Mouse (Mus musculus): ENCODE results near the gene Tcte2. TPM values are rescaled to one million over a fixed set of nuclear protein-coding genes. Genes with fewer than 3 reads are reported as not detected.
"Not testable (repeated sequence)": the region's sequence is repeated elsewhere in the genome, so short reads cannot be mapped to it uniquely, and the experiment has no call there.

The Tcte2 gene
- polyA plus RNA-seq, 1 experiment, result 0.71 TPM

- H3K36me3 ChIP-seq (ENCODE audit: control insufficient read depth, insufficient read depth, low read length), result no peaks in the 10 kb centered on the region
- WGBS, result 92% methylated on average over 6 of the region's 6 CpGs
- no peaks in the 10 kb centered on the region for H3K27me3 ChIP-seq (ENCODE audit: control insufficient read depth, insufficient read depth, low read length)
Measured at GRCm38 (mm10) chr17:13681126-13681525, 80.5 kb downstream of the Tcte2 start.

GRCm38 (mm10) chr17:13680318-13680717 is 81.3 kb downstream of the Tcte2 start:
- DNase-seq, result no peak
- H3K27ac ChIP-seq (ENCODE audit: control insufficient read depth, insufficient read depth, low read length), result no peak overlapping the region
- no peak for TF ChIP-seq CTCF (IDR thresholded peaks at IDR 0.05; ENCODE audit: borderline replicate concordance, control insufficient read depth, extremely low read depth, insufficient read depth, low read length, poor library complexity)
- no peak for TF ChIP-seq POLR2A (IDR thresholded peaks at IDR 0.05; ENCODE audit: control insufficient read depth, extremely low read depth, insufficient read depth, low read length, poor library complexity)
- no peaks in the 10 kb centered on the region for H3K36me3 ChIP-seq (ENCODE audit: control insufficient read depth, insufficient read depth, low read length)
- H3K4me3 ChIP-seq (ENCODE audit: control insufficient read depth, insufficient read depth, low read length), result no peak overlapping the region
- 73% methylated on average over 4 of the region's 4 CpGs for WGBS
- peaks cover 25% of the 10 kb centered on the region for H3K4me1 ChIP-seq (replicated peaks; ENCODE audit: control insufficient read depth, insufficient read depth, low read length)
- no peaks in the 10 kb centered on the region for H3K27me3 ChIP-seq (ENCODE audit: control insufficient read depth, insufficient read depth, low read length)

More at GRCm38 (mm10) chr17:13681126-13681525, 80.5 kb downstream of the Tcte2 start:
- H3K4me3 ChIP-seq (ENCODE audit: control insufficient read depth, insufficient read depth, low read length), result no peak overlapping the region
- no peak for TF ChIP-seq POLR2A (IDR thresholded peaks at IDR 0.05; ENCODE audit: control insufficient read depth, extremely low read depth, insufficient read depth, low read length, poor library complexity)
- TF ChIP-seq CTCF (IDR thresholded peaks at IDR 0.05; ENCODE audit: borderline replicate concordance, control insufficient read depth, extremely low read depth, insufficient read depth, low read length, poor library complexity), result no peak
- H3K27ac ChIP-seq (ENCODE audit: control insufficient read depth, insufficient read depth, low read length), result no peak overlapping the region
- no peak for DNase-seq
- peaks cover 25% of the 10 kb centered on the region for H3K4me1 ChIP-seq (replicated peaks; ENCODE audit: control insufficient read depth, insufficient read depth, low read length)

- Histone ChIP-seq H3K4me1 (replicated peaks; ENCODE audit: control insufficient read depth, insufficient read depth, low read length) (peaks cover 25% of the 10 kb centered on the region), H3K27ac (ENCODE audit: control insufficient read depth, insufficient read depth, low read length) (no peak overlapping the region), H3K36me3 (ENCODE audit: control insufficient read depth, insufficient read depth, low read length) (no peaks in the 10 kb centered on the region), H3K27me3 (ENCODE audit: control insufficient read depth, insufficient read depth, low read length) (no peaks in the 10 kb centered on the region), H3K4me3 (ENCODE audit: control insufficient read depth, insufficient read depth, low read length) (no peak overlapping the region)
- no peak for DNase-seq
- 23% methylated on average over 6 of the region's 6 CpGs for WGBS
- TF ChIP-seq POLR2A (IDR thresholded peaks at IDR 0.05; ENCODE audit: control insufficient read depth, extremely low read depth, insufficient read depth, low read length, poor library complexity) (no peak), CTCF (IDR thresholded peaks at IDR 0.05; ENCODE audit: borderline replicate concordance, control insufficient read depth, extremely low read depth, insufficient read depth, low read length, poor library complexity) (no peak)
Measured at GRCm38 (mm10) chr17:13679725-13680124, 81.9 kb downstream of the Tcte2 start.

DNA sequence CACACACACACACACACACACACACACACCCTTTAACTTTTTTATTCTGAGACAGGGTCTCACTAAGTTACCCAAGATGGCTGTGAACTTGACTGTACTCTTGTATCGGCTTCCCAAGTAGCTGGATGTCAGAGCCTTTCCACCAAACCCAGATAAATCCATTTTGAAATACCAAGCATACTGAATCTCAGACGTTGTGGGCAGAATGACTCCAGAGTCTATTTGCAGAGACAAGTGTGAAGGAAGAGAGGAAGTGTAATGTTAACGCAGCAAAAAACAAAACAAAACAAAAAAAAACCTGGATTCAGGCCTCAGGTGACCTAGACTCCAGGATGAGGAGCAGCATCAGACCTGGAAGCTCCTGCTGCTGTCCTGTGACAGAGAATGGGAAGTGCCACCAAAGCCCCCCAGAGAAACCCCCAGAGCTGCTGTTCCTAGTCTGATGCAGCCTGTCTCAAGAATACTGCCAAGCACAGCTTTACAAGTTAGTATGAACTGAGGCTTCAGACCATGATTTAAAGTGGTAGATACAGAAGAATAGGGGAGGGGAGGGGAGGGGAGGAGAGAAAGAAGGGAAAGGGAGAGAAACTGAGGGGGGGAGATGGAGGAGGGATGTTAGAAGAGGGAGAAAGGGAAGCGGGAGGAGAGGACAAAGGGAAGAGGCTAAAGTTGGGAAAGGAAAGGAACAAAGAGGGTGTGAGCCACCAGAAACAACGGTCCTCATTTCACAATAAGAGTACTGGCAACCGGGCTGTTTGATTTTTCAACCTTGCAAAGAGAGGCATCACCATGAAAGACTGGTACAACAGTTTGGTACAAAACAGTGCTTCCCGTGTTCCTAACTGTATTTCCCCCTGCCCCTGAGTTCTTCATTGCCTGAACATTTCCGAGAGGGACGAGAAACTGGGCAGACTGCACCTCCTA is 84.1 kb downstream of the Tcte2 start:
- no peak for DNase-seq
- TF ChIP-seq CTCF (IDR thresholded peaks at IDR 0.05; ENCODE audit: borderline replicate concordance, control insufficient read depth, extremely low read depth, insufficient read depth, low read length, poor library complexity), result no peak
- no peak for TF ChIP-seq POLR2A (IDR thresholded peaks at IDR 0.05; ENCODE audit: control insufficient read depth, extremely low read depth, insufficient read depth, low read length, poor library complexity)
- Histone ChIP-seq H3K4me1 (replicated peaks; ENCODE audit: control insufficient read depth, insufficient read depth, low read length) (peaks cover 11% of the 10 kb centered on the region), H3K4me3 (ENCODE audit: control insufficient read depth, insufficient read depth, low read length) (no peak overlapping the region), H3K27ac (ENCODE audit: control insufficient read depth, insufficient read depth, low read length) (no peak overlapping the region), H3K36me3 (ENCODE audit: control insufficient read depth, insufficient read depth, low read length) (no peaks in the 10 kb centered on the region), H3K27me3 (ENCODE audit: control insufficient read depth, insufficient read depth, low read length) (no peaks in the 10 kb centered on the region)
- WGBS, result 71% methylated on average over 9 of the region's 9 CpGs

GRCm38 (mm10) chr17:13676099-13676498 is 85.5 kb downstream of the Tcte2 start:
- H3K4me3 ChIP-seq (ENCODE audit: control insufficient read depth, insufficient read depth, low read length); H3K27ac ChIP-seq (ENCODE audit: control insufficient read depth, insufficient read depth, low read length); H3K36me3 ChIP-seq (ENCODE audit: control insufficient read depth, insufficient read depth, low read length); H3K27me3 ChIP-seq (ENCODE audit: control insufficient read depth, insufficient read depth, low read length); H3K4me1 ChIP-seq (replicated peaks; ENCODE audit: control insufficient read depth, insufficient read depth, low read length); DNase-seq: not testable (repeated sequence)
- 92% methylated on average over 3 of the region's 3 CpGs for WGBS

DNA sequence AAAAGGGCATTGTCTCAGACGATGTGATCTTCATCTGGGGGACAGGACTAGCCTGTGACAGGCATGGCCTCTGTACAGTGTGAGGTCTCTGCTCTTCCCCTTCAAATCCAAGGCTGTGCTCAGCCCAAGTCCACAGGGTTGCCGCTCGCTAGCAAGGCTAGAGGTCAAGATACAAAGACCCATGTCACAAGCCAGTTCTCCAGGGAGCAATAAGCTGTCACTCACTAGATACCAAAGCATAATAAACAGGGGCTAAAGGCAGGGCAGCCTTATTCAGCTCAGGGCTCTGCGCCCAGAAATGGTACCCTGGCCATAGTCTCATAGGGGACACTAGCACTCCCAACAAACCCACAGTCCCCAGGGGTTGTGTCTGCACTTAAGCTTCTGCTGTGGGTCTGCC is 86.0 kb downstream of the Tcte2 start:
- Histone ChIP-seq H3K27ac (ENCODE audit: control insufficient read depth, insufficient read depth, low read length) (no peak overlapping the region), H3K27me3 (ENCODE audit: control insufficient read depth, insufficient read depth, low read length) (no peaks in the 10 kb centered on the region), H3K36me3 (ENCODE audit: control insufficient read depth, insufficient read depth, low read length) (no peaks in the 10 kb centered on the region), H3K4me1 (replicated peaks; ENCODE audit: control insufficient read depth, insufficient read depth, low read length) (peaks cover 6% of the 10 kb centered on the region), H3K4me3 (ENCODE audit: control insufficient read depth, insufficient read depth, low read length) (no peak overlapping the region)
- DNase-seq, result no peak
- TF ChIP-seq POLR2A (IDR thresholded peaks at IDR 0.05; ENCODE audit: control insufficient read depth, extremely low read depth, insufficient read depth, low read length, poor library complexity) (no peak), CTCF (IDR thresholded peaks at IDR 0.05; ENCODE audit: borderline replicate concordance, control insufficient read depth, extremely low read depth, insufficient read depth, low read length, poor library complexity) (no peak)
- WGBS, result 83% methylated on average over 4 of the region's 4 CpGs
